Mouse (Mus musculus): ENCODE measurements around the gene Zbtb5. TPM values are rescaled to one million over a fixed set of nuclear protein-coding genes. Genes with fewer than 3 reads are reported as not detected.

Gene Zbtb5
- total and polyA plus RNA-seq, 3 experiments, result 9.1 to 10.2 TPM; not detected in 1

- H3K79me2 ChIP-seq (ENCODE audit: control insufficient read depth, insufficient read depth, low read length, poor library complexity), result no peaks in the 10 kb centered on the region
- no peaks in the 10 kb centered on the region for H3K36me3 ChIP-seq (ENCODE audit: control insufficient read depth in 1 of 2, insufficient read depth in 2 of 2, low read length in 2 of 2)
- H3K4me3 ChIP-seq (ENCODE audit: control insufficient read depth in 1 of 2, insufficient read depth in 1 of 2, low read depth in 2 of 2, low read length in 2 of 2), result no peak overlapping the region
- no peaks in the 10 kb centered on the region for H3K9me3 ChIP-seq (replicated peaks; ENCODE audit: insufficient read depth, low read length)
- no peaks in the 10 kb centered on the region for H3K27me3 ChIP-seq (ENCODE audit: control insufficient read depth in 1 of 2, insufficient read depth in 2 of 2, low read length in 2 of 2)
- no peak for DNase-seq (ENCODE audit: low read depth, low spot score)
- H3K9ac ChIP-seq (ENCODE audit: control insufficient read depth, low read depth, low read length, poor library complexity, severe bottlenecking), result no peak overlapping the region
- no peak overlapping the region for H3K27ac ChIP-seq (ENCODE audit: control insufficient read depth, low read depth, low read length)
- no peaks in the 10 kb centered on the region; a peak in 1 of 4 replicates for H3K4me1 ChIP-seq (ENCODE audit: control insufficient read depth in 1 of 2, insufficient read depth in 2 of 2, low read length in 2 of 2)
- TF ChIP-seq ZKSCAN1 (IDR thresholded peaks at IDR 0.05; ENCODE audit: low read depth, low read length) (no peak), MAX (IDR thresholded peaks at IDR 0.05; ENCODE audit: low read length) (no peak), E2F4 (IDR thresholded peaks at IDR 0.05; ENCODE audit: borderline replicate concordance, low read depth, low read length) (no peak), EP300 (IDR thresholded peaks at IDR 0.05; ENCODE audit: low read depth in 1 of 2, low read length in 2 of 2) (no peak), HCFC1 (IDR thresholded peaks at IDR 0.05; ENCODE audit: low read depth, low read length) (no peak), NELFE (IDR thresholded peaks at IDR 0.05; ENCODE audit: low read depth, low read length) (no peak)
Observed at GRCm38 (mm10) chr4:44990560-44990959, 21.7 kb downstream of the Zbtb5 start.

GRCm38 (mm10) chr4:44983131-44983740, 29.0 kb downstream of the Zbtb5 start:
- no peak overlapping the region for H3K27ac ChIP-seq (ENCODE audit: control insufficient read depth, low read depth, low read length)
- no peak overlapping the region for H3K4me3 ChIP-seq (ENCODE audit: control insufficient read depth in 1 of 2, insufficient read depth in 1 of 2, low read depth in 2 of 2, low read length in 2 of 2)
- peaks cover 5% of the 10 kb centered on the region for H3K79me2 ChIP-seq (ENCODE audit: control insufficient read depth, insufficient read depth, low read length, poor library complexity)
- H3K9me3 ChIP-seq (replicated peaks; ENCODE audit: insufficient read depth, low read length), result no peaks in the 10 kb centered on the region
- H3K4me1 ChIP-seq (ENCODE audit: control insufficient read depth in 1 of 2, insufficient read depth in 2 of 2, low read length in 2 of 2), result peaks cover 0 to 24% of the 10 kb centered on the region in 2 experiments; a peak in 3 of 4 replicates
- H3K27me3 ChIP-seq (ENCODE audit: control insufficient read depth in 1 of 2, insufficient read depth in 2 of 2, low read length in 2 of 2), result no peaks in the 10 kb centered on the region
- H3K36me3 ChIP-seq (ENCODE audit: control insufficient read depth in 1 of 2, insufficient read depth in 2 of 2, low read length in 2 of 2), result peaks cover 0 to 17% of the 10 kb centered on the region in 2 experiments; a peak in 2 of 4 replicates
- H3K9ac ChIP-seq (ENCODE audit: control insufficient read depth, low read depth, low read length, poor library complexity, severe bottlenecking), result no peak overlapping the region
- no peak for DNase-seq (ENCODE audit: low read depth, low spot score)
- no peak for TF ChIP-seq NRF1 (IDR thresholded peaks at IDR 0.05; ENCODE audit: insufficient read depth, low read depth, low read length, poor library complexity, severe bottlenecking)
- no peak for TF ChIP-seq TCF12 (IDR thresholded peaks at IDR 0.05; ENCODE audit: low read depth, low read length)
- TF ChIP-seq SMC3 (IDR thresholded peaks at IDR 0.05; ENCODE audit: low read depth, low read length), result no peak
- TF ChIP-seq E2F4 (IDR thresholded peaks at IDR 0.05; ENCODE audit: borderline replicate concordance, low read depth, low read length), result no peak
- no peak for TF ChIP-seq ELF1 (IDR thresholded peaks at IDR 0.05; ENCODE audit: low read depth, low read length)
- TF ChIP-seq RCOR1 (IDR thresholded peaks at IDR 0.05; ENCODE audit: low read depth, low read length), result no peak
- no peak for TF ChIP-seq POLR2AphosphoS2 (IDR thresholded peaks at IDR 0.05; ENCODE audit: low read length)
- TF ChIP-seq GABPA (IDR thresholded peaks at IDR 0.05; ENCODE audit: low read depth, low read length), result no peak
- TF ChIP-seq ZC3H11A (IDR thresholded peaks at IDR 0.05; ENCODE audit: low read depth, low read length), result no peak
- no peak for TF ChIP-seq SIN3A (IDR thresholded peaks at IDR 0.05; ENCODE audit: low read length)
- no peak for TF ChIP-seq MAFK (IDR thresholded peaks at IDR 0.05; ENCODE audit: borderline replicate concordance, low read depth, low read length)
- TF ChIP-seq MAZ (IDR thresholded peaks at IDR 0.05; ENCODE audit: low read depth, low read length), result no peak
- TF ChIP-seq ZNF384 (IDR thresholded peaks at IDR 0.05; ENCODE audit: low read depth, low read length), result no peak
- no peak for TF ChIP-seq RAD21 (IDR thresholded peaks at IDR 0.05; ENCODE audit: low read depth, low read length)
- no peak for TF ChIP-seq ZKSCAN1 (IDR thresholded peaks at IDR 0.05; ENCODE audit: low read depth, low read length)
- no peak for TF ChIP-seq ETS1 (IDR thresholded peaks at IDR 0.05; ENCODE audit: low read depth, low read length)
- TF ChIP-seq CHD1 (IDR thresholded peaks at IDR 0.05; ENCODE audit: low read depth, low read length), result no peak
- no peak for TF ChIP-seq MXI1 (IDR thresholded peaks at IDR 0.05; ENCODE audit: low read depth, low read length)
- TF ChIP-seq BHLHE40 (IDR thresholded peaks at IDR 0.05; ENCODE audit: borderline replicate concordance, low read depth, low read length), result no peak
